Mouse (Mus musculus) forebrain, embryonic 12.5 days (tissue): ENCODE data around the gene Clic5. TPM values are rescaled to one million over a fixed set of nuclear protein-coding genes. Genes with fewer than 3 reads are reported as not detected.

Experiments used
- ATAC-seq: fragments of 200-750 bp; cut with Nextera tagmentation; 2 replicates; pipeline ENCODE4 v1.8.0; 2017; ENCODE audit warnings: moderate TSS enrichment; ENCODE audit not compliant: low FRiP score
- H3K27ac ChIP-seq: fragments of 300-500 bp; sonication (generic); 2 replicates; pipeline ENCODE4 v1.5.1; 2016; ENCODE audit warnings: mild to moderate bottlenecking
- H3K27me3 ChIP-seq: fragments of 300-500 bp; sonication (generic); 2 replicates; pipeline ENCODE4 v1.6.1; 2016; ENCODE audit warnings: mild to moderate bottlenecking
- H3K36me3 ChIP-seq: fragments of 300-500 bp; sonication (generic); replicated peaks from 2 replicates; pipeline ENCODE4 v1.6.1; 2016; ENCODE audit warnings: mild to moderate bottlenecking
- H3K4me1 ChIP-seq: fragments of 300-500 bp; sonication (generic); 2 replicates; pipeline ENCODE4 v1.6.1; 2016
- H3K4me2 ChIP-seq: fragments of 300-500 bp; sonication (generic); 2 replicates; pipeline ENCODE4 v1.6.1; 2016; ENCODE audit warnings: mild to moderate bottlenecking, moderate library complexity
- H3K4me3 ChIP-seq: fragments of 300-500 bp; sonication (generic); replicated peaks from 2 replicates; pipeline ENCODE4 v1.5.1; 2016; ENCODE audit warnings: mild to moderate bottlenecking
- H3K9ac ChIP-seq: fragments of 300-500 bp; sonication (generic); 2 replicates; pipeline ENCODE4 v1.6.1; 2016; ENCODE audit warnings: mild to moderate bottlenecking
- H3K9me3 ChIP-seq: fragments of 300-500 bp; sonication (generic); 2 replicates; pipeline ENCODE4 v1.6.1; 2016
- WGBS: fragments of 180-500 bp; shearing (Covaris S2); methylation state at CpG from one replicate; pipeline ENCODE4 v1.1.7; 2016; 5-methylcytosine and 5-hydroxymethylcytosine counted together
- polyA plus RNA-seq: library from polyadenylated mRNA; unstranded; fragments of >200 nt; fragmentation: Nextera tagmentation; extraction: Ambion mirVana; gene quantifications from 2 replicates; pipeline ENCODE4 v1.2.1, GENCODE M21; 2016

Clic5 gene
- polyA plus RNA-seq, 1 experiment from 2014 or later = 0.43 TPM

GRCm38 (mm10) chr17:44300236-44300635 is 111.9 kb downstream of the Clic5 start:
- H3K4me1 ChIP-seq = peaks cover 12% of the 10 kb centered on the region
- no peak overlapping the region for H3K27ac ChIP-seq
- H3K4me2 ChIP-seq = no peak overlapping the region
- no peak for ATAC-seq
- no peak overlapping the region for H3K9ac ChIP-seq
- no peak overlapping the region for H3K4me3 ChIP-seq
- no peaks in the 10 kb centered on the region for H3K36me3 ChIP-seq
- 20% methylated on average over 5 of the region's 5 CpGs for WGBS
- H3K27me3 ChIP-seq = no peaks in the 10 kb centered on the region; the same call in 1 of the 2 replicates
- 0 out of 2 replicates have a peak, but pooled peaks cover 5% of the 10 kb centered on the region for H3K9me3 ChIP-seq

- H3K27ac ChIP-seq = no peak overlapping the region
- no peak for ATAC-seq
- 45% methylated on average over 4 of the region's 4 CpGs for WGBS
These were observed 112.3 kb downstream of the Clic5 start for GRCm38 (mm10) chr17:44300723-44301122.

GRCm38 (mm10) chr17:44301224-44301811 is 112.9 kb downstream of the Clic5 start:
- Histone ChIP-seq H3K4me2 (no peak overlapping the region), H3K4me1 (peaks cover 12% of the 10 kb centered on the region), H3K27ac (no peak overlapping the region), H3K27me3 (no peaks in the 10 kb centered on the region; the same call in 1 of the 2 replicates), H3K4me3 (no peak overlapping the region), H3K36me3 (no peaks in the 10 kb centered on the region), H3K9ac (no peak overlapping the region), H3K9me3 (0 out of 2 replicates have a peak, but pooled peaks cover 5% of the 10 kb centered on the region)
- 88% methylated on average over 17 of the region's 17 CpGs for WGBS
- ATAC-seq = no peak

More at GRCm38 (mm10) chr17:44300723-44301122, 112.3 kb downstream of the Clic5 start:
- Histone ChIP-seq H3K27me3 (no peaks in the 10 kb centered on the region; the same call in 1 of the 2 replicates), H3K36me3 (no peaks in the 10 kb centered on the region), H3K4me3 (no peak overlapping the region), H3K4me2 (no peak overlapping the region), H3K9me3 (0 out of 2 replicates have a peak, but pooled peaks cover 5% of the 10 kb centered on the region), H3K4me1 (peaks cover 12% of the 10 kb centered on the region), H3K9ac (no peak overlapping the region)

- H3K9ac ChIP-seq = no peak overlapping the region
- ATAC-seq = no peak
- WGBS = 96% methylated on average over 1 of the region's 1 CpGs
These were observed 115.7 kb downstream of the Clic5 start for GRCm38 (mm10) chr17:44304076-44304475.

GRCm38 (mm10) chr17:44309914-44310622 is 121.7 kb downstream of the Clic5 start:
- H3K9ac ChIP-seq = no peak overlapping the region
- no peak overlapping the region for H3K4me3 ChIP-seq
- no peak overlapping the region for H3K4me2 ChIP-seq
- H3K9me3 ChIP-seq = no peaks in the 10 kb centered on the region
- H3K27ac ChIP-seq = no peak overlapping the region
- no peaks in the 10 kb centered on the region for H3K36me3 ChIP-seq
- WGBS = 81% methylated on average over 10 of the region's 10 CpGs
- H3K4me1 ChIP-seq = no peaks in the 10 kb centered on the region
- no peak for ATAC-seq
- no peaks in the 10 kb centered on the region for H3K27me3 ChIP-seq

More at GRCm38 (mm10) chr17:44304076-44304475, 115.7 kb downstream of the Clic5 start:
- Histone ChIP-seq H3K9me3 (0 out of 2 replicates have a peak, but pooled peaks cover 4% of the 10 kb centered on the region), H3K27ac (no peak overlapping the region), H3K36me3 (no peaks in the 10 kb centered on the region), H3K27me3 (no peaks in the 10 kb centered on the region; the same call in 1 of the 2 replicates), H3K4me2 (no peak overlapping the region), H3K4me3 (no peak overlapping the region), H3K4me1 (peaks cover 12% of the 10 kb centered on the region)

GRCm38 (mm10) chr17:44325314-44325713 is 136.9 kb downstream of the Clic5 start:
- no peaks in the 10 kb centered on the region for H3K36me3 ChIP-seq
- peaks cover 9% of the 10 kb centered on the region for H3K4me1 ChIP-seq
- H3K4me3 ChIP-seq = no peak overlapping the region
- H3K4me2 ChIP-seq = no peak overlapping the region
- 84% methylated on average over 10 of the region's 10 CpGs for WGBS
- no peak overlapping the region for H3K9ac ChIP-seq
- no peaks in the 10 kb centered on the region for H3K9me3 ChIP-seq
- no peak overlapping the region for H3K27ac ChIP-seq
- no peaks in the 10 kb centered on the region for H3K27me3 ChIP-seq
- ATAC-seq = no peak

GRCm38 (mm10) chr17:44327279-44328146 is 139.1 kb downstream of the Clic5 start:
- Histone ChIP-seq H3K4me2 (peak overlapping the region; percentile 20; the same call in 1 of the 2 replicates), H3K36me3 (no peaks in the 10 kb centered on the region), H3K4me1 (peaks cover 9% of the 10 kb centered on the region), H3K4me3 (no peak overlapping the region), H3K27ac (no peak overlapping the region), H3K27me3 (no peaks in the 10 kb centered on the region), H3K9ac (no peak overlapping the region), H3K9me3 (no peaks in the 10 kb centered on the region)
- 33% methylated on average over 10 of the region's 10 CpGs for WGBS
- peak; percentile 60; the same call in 1 of the 2 replicates for ATAC-seq

GRCm38 (mm10) chr17:44328147-44328482 is 139.7 kb downstream of the Clic5 start:
- no peak for ATAC-seq
- no peak overlapping the region for H3K4me2 ChIP-seq
- H3K4me1 ChIP-seq = peaks cover 9% of the 10 kb centered on the region
- no peaks in the 10 kb centered on the region for H3K9me3 ChIP-seq
- no peak overlapping the region for H3K27ac ChIP-seq
- H3K9ac ChIP-seq = no peak overlapping the region
- WGBS = 62% methylated on average over 5 of the region's 5 CpGs
- no peak overlapping the region for H3K4me3 ChIP-seq
- no peaks in the 10 kb centered on the region for H3K27me3 ChIP-seq
- H3K36me3 ChIP-seq = no peaks in the 10 kb centered on the region

Other genes with a start within 250 kb of the Clic5 start
- 25.5 and 25.9 TPM in 2 replicates for gene Enpp5, start 109.8 kb upstream of the Clic5 start, polyA plus RNA-seq
- gene Enpp4, start 82.8 kb upstream of the Clic5 start, polyA plus RNA-seq = 4.3 and 4.8 TPM in 2 replicates